Mouse (Mus musculus) C2C12 (cell line): Measurements from ENCODE around the gene Mlxip. TPM values are rescaled to one million over a fixed set of nuclear protein-coding genes. Genes with fewer than 3 reads are reported as not detected.

Experiments used
- H3K27me3 ChIP-seq: one replicate; pipeline ENCODE4 v1.6.1; 2011; ENCODE audit not compliant: control insufficient read depth, insufficient read depth, insufficient read length
- H3K36me3 ChIP-seq: one replicate; pipeline ENCODE4 v1.6.1; 2011; ENCODE audit not compliant: control insufficient read depth, insufficient read depth
- H3K4me3 ChIP-seq: one replicate; pipeline ENCODE4 v1.5.1; 2011; ENCODE audit warnings: mild to moderate bottlenecking, control low read depth; ENCODE audit not compliant: poor library complexity, insufficient read depth, severe bottlenecking
- H3K79me2 ChIP-seq: one replicate; pipeline ENCODE4 v1.6.1; 2011; ENCODE audit not compliant: control insufficient read depth, insufficient read depth
- H3K79me3 ChIP-seq: one replicate; pipeline ENCODE4 v1.6.1; 2011; ENCODE audit warnings: low read depth, control low read depth
- H3ac ChIP-seq: one replicate; pipeline ENCODE3; 2011; ENCODE audit warnings: low read depth; ENCODE audit not compliant: control insufficient read depth, insufficient read length
- CEBPB ChIP-seq: IDR thresholded peaks from one replicate; pipeline ENCODE4 v1.6.1; 2011; ENCODE audit warnings: low read depth, mild to moderate bottlenecking, control low read depth, moderate library complexity
- CTCF ChIP-seq: IDR thresholded peaks from one replicate; pipeline ENCODE4 v1.5.1; 2011; ENCODE audit not compliant: control insufficient read depth, insufficient read depth, insufficient read length
- FOSL1 ChIP-seq: IDR thresholded peaks from one replicate; pipeline ENCODE4 v1.8.0; 2011; ENCODE audit warnings: mild to moderate bottlenecking, low read length; ENCODE audit not compliant: poor library complexity, insufficient read depth, severe bottlenecking
- MAX ChIP-seq: IDR thresholded peaks from one replicate; pipeline ENCODE4 v1.6.1; 2011; ENCODE audit warnings: mild to moderate bottlenecking, control low read depth
- MYOD1 ChIP-seq: IDR thresholded peaks from one replicate; pipeline ENCODE4 v1.6.1; 2011; ENCODE audit warnings: low read depth; ENCODE audit not compliant: control insufficient read depth, insufficient read length
- MYOG ChIP-seq: IDR thresholded peaks from one replicate; pipeline ENCODE4 v1.6.1; 2011; ENCODE audit not compliant: control insufficient read depth, insufficient read length; ENCODE audit errors: extremely low read depth
- USF1 ChIP-seq: IDR thresholded peaks from one replicate; pipeline ENCODE4 v1.6.1; 2011; ENCODE audit warnings: low read depth, mild to moderate bottlenecking, control low read depth, moderate library complexity
- polyA plus RNA-seq: library from polyadenylated mRNA; unstranded; fragments of >200 nt; fragmentation: generic; extraction: Trizol; gene quantifications from one replicate; pipeline ENCODE4 v1.2.1, GENCODE M21; 2012; ENCODE audit warnings: missing spikeins

Mlxip gene
- polyA plus RNA-seq, 1 experiment, result 4.0 TPM

DNA sequence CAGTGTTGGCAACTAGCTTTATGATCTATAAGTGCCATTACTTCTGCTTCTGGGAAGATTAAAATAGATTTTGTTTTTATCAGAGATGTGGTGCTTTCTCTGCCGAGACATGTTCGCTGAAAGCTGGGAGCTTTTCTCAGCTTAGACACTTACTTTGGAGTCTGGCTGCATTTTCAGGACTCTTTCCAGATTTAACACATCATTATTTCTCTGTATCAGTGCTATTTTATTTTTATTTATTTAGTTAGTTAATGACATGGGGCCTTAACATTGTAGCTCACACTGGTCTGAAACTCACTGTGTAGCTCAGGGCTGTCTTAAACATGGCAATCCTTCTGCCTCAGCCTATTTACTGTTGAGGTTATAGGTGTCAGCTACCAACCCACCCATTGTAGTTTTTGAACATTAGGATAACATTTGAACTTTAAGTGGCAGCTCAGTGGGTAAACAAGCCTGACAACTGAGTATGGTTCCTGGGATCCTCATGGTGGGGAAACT, 19.3 kb downstream of the Mlxip start:
- TF ChIP-seq USF1, result no peak
- no peak for TF ChIP-seq FOSL1
- no peak for TF ChIP-seq MAX
- TF ChIP-seq CEBPB, result no peak
- no peak for TF ChIP-seq MYOD1
- no peak for TF ChIP-seq MYOG
- TF ChIP-seq CTCF, result no peak

DNA sequence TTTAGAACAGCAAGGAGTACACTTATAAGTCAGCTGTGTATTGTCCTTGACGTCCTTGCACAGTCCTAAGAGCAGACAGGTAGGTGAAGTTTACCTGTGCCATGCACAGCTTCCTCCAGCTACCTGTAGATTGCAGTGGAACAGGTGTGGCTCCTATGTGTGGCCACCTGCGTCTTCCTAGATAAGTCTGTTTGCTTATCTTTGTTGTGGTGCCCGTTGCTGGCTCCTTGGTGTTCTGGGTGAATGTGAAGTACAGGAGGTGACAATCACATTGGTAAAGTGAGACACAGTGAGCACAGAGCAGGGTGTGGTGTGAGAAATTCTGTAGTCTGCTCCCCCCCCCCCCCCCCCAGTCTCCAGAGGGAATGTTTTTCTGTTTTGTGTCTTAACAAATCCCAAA, 21.6 kb downstream of the Mlxip start:
- no peaks in the 10 kb centered on the region for H3K36me3 ChIP-seq
- H3K79me3 ChIP-seq, result no peaks in the 10 kb centered on the region
- no peaks in the 10 kb centered on the region for H3K27me3 ChIP-seq
- H3K79me2 ChIP-seq, result peaks cover 22% of the 10 kb centered on the region
- TF ChIP-seq MYOD1 (no peak), FOSL1 (no peak), MYOG (no peak), CEBPB (no peak)
- H3K4me3 ChIP-seq, result no peak overlapping the region
- no peak overlapping the region for H3ac ChIP-seq

More for the DNA sequence above, 19.3 kb downstream of the Mlxip start:
- Histone ChIP-seq H3K79me3 (no peaks in the 10 kb centered on the region), H3K4me3 (no peak overlapping the region), H3ac (no peak overlapping the region), H3K79me2 (peaks cover 21% of the 10 kb centered on the region), H3K36me3 (peaks cover 5% of the 10 kb centered on the region), H3K27me3 (no peaks in the 10 kb centered on the region)

DNA sequence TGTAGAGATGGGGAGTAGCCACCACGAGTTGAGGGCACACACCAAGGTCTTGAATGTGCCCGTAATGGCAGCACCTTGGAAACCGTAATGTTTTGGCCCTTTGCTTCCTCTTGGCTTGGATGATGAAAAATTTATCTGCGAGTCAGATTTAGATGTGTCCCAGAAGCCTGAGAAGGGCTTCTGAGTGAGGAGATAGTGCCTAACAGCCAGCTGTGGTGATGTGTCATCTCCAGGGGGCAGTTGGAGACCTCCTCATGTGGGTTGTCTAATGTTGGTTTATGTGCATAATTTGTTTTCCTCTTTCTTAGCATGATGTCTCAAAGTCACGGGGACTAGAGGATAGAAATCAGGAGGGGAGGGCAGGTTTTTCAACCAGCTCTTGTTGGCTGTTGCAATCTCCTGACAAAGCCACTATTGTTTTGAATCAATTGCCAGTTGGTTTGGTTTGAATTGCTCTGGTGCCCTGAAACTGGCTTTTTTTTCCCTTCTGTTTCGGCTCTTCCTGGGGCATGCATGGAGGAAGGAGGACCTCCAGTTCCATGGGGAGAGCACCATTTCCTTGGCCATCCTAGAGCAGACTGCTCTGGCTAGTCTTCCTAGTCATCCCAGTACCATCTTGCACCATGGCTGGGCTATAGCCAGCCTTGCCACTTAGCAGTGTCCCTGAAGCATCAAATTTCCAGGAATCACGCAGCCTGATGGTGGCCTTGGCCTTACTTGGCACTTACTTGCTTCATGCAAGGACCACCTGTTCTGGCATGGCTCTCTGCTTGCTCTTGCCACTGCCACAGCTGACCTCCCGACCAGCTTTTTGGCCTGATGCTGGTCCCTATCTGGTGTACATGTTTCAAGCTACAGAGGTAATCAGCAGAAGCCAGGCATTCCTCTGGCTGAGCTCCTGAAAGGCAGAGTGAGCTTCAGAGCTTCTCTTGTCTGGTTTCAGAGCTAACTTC, 22.2 kb downstream of the Mlxip start:
- no peak for TF ChIP-seq MYOD1
- no peak overlapping the region for H3ac ChIP-seq
- H3K36me3 ChIP-seq, result no peaks in the 10 kb centered on the region
- H3K79me2 ChIP-seq, result peaks cover 22% of the 10 kb centered on the region
- no peak overlapping the region for H3K4me3 ChIP-seq
- no peaks in the 10 kb centered on the region for H3K27me3 ChIP-seq
- no peaks in the 10 kb centered on the region for H3K79me3 ChIP-seq

DNA sequence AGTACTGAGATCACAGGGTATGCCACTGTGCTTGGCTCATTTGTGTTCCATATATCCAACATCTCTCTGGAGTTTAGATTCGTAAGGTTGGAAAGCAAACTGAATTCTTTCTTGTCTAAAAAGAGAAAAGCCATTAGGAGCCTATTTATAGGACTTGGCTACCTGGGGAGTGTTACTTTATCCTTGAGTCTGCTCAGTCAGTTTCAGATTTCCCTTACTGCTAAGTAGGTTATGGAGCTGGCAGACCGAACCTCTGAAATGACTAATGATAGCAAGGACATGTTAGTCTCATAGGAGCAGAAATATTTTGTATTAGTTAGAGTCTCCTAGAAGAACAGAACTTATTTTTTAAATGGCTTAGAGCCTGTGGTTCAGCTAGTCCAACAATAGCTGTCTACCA, 29.3 kb downstream of the Mlxip start:
- Histone ChIP-seq H3K79me2 (peaks cover 1% of the 10 kb centered on the region), H3K27me3 (no peaks in the 10 kb centered on the region), H3K79me3 (peaks cover 2% of the 10 kb centered on the region), H3ac (no peak overlapping the region), H3K4me3 (no peak overlapping the region), H3K36me3 (no peaks in the 10 kb centered on the region)
- no peak for TF ChIP-seq MAX
- no peak for TF ChIP-seq USF1

DNA sequence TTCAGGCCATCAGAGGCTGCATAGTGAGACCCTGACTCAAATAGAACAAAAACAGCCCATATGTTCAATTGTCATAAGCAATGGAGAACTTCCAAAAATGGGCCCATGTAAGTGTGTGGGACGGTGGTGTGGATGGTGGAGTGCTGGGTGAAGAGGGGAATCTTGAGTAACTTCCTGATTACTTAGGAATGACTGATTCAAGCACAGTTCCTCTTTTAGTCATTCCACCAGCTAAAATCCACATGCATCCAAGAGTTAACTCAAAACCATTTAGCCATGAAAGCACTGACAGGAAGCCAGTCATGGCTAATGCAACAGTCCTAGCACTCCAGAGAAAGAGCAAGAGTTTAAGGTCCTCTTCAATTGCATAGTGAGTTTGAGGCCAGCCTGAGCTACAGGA, 33.0 kb downstream of the Mlxip start:
- H3K79me3 ChIP-seq, result peaks cover 2% of the 10 kb centered on the region
- TF ChIP-seq MYOD1, result no peak
- no peak for TF ChIP-seq MAX
- TF ChIP-seq CTCF, result no peak
- no peak for TF ChIP-seq USF1
- TF ChIP-seq MYOG, result no peak
- TF ChIP-seq CEBPB, result no peak
- TF ChIP-seq FOSL1, result no peak
- no peaks in the 10 kb centered on the region for H3K79me2 ChIP-seq
- no peaks in the 10 kb centered on the region for H3K27me3 ChIP-seq
- H3ac ChIP-seq, result no peak overlapping the region
- H3K4me3 ChIP-seq, result no peak overlapping the region
- no peaks in the 10 kb centered on the region for H3K36me3 ChIP-seq

DNA sequence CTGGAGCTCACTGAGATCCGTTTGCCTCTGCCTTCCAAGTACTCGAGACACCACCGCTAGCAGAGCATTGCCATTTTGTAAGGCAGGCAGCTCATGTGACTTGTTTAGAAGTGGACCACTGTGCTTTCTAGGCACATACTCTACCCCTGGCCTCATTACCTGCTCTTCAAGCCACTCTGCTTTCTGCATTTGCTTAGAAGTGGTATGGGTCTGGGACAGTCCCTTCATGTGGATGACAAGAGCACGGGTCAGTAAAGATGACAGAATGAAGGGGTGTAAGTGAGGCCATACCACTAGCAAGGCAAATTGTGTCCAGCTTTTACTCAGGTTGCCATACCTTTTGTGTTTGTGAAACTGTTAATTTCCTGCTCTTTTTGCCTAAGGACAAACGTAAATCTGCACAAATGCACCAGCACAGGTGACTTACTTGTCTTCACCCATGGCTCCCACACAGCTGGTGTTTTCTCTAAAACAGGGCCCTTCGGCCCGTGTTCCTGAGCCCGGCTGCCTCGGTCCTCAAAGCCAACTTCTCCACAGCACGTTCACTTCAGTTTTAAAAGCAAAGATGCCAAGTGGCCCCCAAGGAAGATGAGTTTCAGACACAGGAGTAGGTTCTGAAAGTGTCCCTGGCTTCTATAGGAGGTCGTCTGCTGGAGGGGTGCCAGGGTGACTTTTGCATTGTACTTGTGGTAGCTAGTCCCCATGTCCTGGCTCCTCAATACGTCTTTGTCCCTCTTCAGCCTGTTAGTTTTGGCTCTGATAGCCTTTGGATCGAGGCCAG, 37.1 kb downstream of the Mlxip start:
- H3K79me2 ChIP-seq, result no peaks in the 10 kb centered on the region
- no peaks in the 10 kb centered on the region for H3K36me3 ChIP-seq
- no peak overlapping the region for H3ac ChIP-seq
- TF ChIP-seq USF1 (no peak), MYOG (no peak), CEBPB (no peak), MAX (no peak), MYOD1 (no peak)
- no peaks in the 10 kb centered on the region for H3K27me3 ChIP-seq
- peaks cover 2% of the 10 kb centered on the region for H3K79me3 ChIP-seq
- H3K4me3 ChIP-seq, result no peak overlapping the region
